Mouse (Mus musculus): ENCODE data around the gene Scn1b. TPM values are rescaled to one million over a fixed set of nuclear protein-coding genes. Genes with fewer than 3 reads are reported as not detected.

Gene Scn1b
- polyA plus RNA-seq, 1 experiment from 2014 or later: 0.80 TPM

DNA sequence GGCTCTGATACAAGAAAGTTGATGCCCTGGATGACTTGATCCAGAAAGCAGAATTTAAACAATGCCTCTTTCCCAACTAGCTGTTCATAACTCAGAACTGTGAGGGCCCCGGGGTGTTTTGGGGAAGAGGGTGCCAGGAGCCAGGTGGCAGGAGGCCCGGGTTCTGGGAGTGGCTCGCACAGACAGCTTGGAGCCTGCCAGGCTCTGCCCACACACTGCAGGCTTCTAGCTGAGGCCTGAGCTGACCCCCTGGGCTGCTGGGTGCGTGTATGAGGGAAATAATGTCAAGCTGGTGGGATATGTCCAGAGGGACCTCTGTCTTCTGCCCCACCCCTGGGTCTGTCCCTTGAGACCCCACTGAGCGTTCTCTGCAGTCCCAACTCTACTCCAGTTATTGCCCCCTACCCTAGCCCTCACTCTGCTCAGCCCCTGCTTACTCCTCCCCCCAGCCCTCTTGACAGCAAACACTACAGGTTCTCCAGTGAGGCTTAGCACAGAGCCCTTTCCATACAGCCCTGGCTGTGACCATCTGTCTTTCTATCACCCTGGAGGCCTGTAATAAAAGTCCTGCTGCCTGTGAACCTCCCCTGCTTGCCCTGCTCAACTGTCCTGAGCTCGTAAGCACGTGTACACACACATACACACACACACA is 52.6 kb downstream of the Scn1b start:
- H3K36me3 ChIP-seq: no peaks in the 10 kb centered on the region
- no peaks in the 10 kb centered on the region for H3K27me3 ChIP-seq (ENCODE audit: low read depth, poor library complexity, severe bottlenecking)
- H3K4me3 ChIP-seq: no peak overlapping the region
- 79% methylated on average over 7 of the region's 7 CpGs for WGBS
- H3K4me1 ChIP-seq: peaks cover 9% of the 10 kb centered on the region
- no peak for DNase-seq (ENCODE audit: low spot score)
- H3K27ac ChIP-seq (replicated peaks): no peak overlapping the region
- no peaks in the 10 kb centered on the region for H3K9me3 ChIP-seq (replicated peaks)

- H3K27ac ChIP-seq (replicated peaks): no peak overlapping the region
- H3K4me1 ChIP-seq: peaks cover 9% of the 10 kb centered on the region
- no peaks in the 10 kb centered on the region for H3K27me3 ChIP-seq (ENCODE audit: low read depth, poor library complexity, severe bottlenecking)
Measured at GRCm38 (mm10) chr7:31073546-31073945, 53.3 kb downstream of the Scn1b start.

GRCm38 (mm10) chr7:31072326-31072725 is 54.5 kb downstream of the Scn1b start:
- Histone ChIP-seq H3K27ac (replicated peaks) (0 out of 2 replicates have a peak overlapping the region, but pooled peaks have one; percentile 17), H3K4me1 (peaks cover 6% of the 10 kb centered on the region), H3K27me3 (ENCODE audit: low read depth, poor library complexity, severe bottlenecking) (no peaks in the 10 kb centered on the region), H3K4me3 (no peak overlapping the region), H3K9me3 (replicated peaks) (no peaks in the 10 kb centered on the region), H3K36me3 (no peaks in the 10 kb centered on the region)
- WGBS: 66% methylated on average over 9 of the region's 9 CpGs
- no peak for DNase-seq (ENCODE audit: low spot score)

More at GRCm38 (mm10) chr7:31073546-31073945, 53.3 kb downstream of the Scn1b start:
- no peaks in the 10 kb centered on the region for H3K36me3 ChIP-seq
- no peaks in the 10 kb centered on the region for H3K9me3 ChIP-seq (replicated peaks)
- DNase-seq (ENCODE audit: low spot score): no peak
- no peak overlapping the region for H3K4me3 ChIP-seq

DNA sequence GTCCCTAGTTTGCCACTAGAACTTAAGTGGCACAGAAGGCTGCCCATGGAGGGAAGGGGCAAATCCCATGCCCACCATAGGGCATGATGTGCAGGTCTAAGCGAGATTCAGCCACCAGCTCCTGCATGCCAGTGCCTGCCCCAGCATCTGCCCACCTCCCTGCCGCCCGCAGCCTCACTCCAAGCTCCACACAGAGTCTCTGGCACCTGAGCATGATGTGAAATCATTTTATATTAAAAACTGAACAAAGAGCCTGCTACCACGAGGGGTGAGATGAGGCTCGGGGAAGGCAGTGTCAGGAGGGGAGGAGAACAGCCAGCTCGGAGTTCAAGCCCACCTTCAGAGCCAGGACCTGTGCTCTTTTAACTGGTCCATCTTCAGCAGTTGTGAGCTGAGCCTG is 56.5 kb downstream of the Scn1b start:
- WGBS: 85% methylated on average over 6 of the region's 6 CpGs
- DNase-seq (ENCODE audit: low spot score): no peak
- Histone ChIP-seq H3K27ac (replicated peaks) (no peak overlapping the region), H3K9me3 (replicated peaks) (no peaks in the 10 kb centered on the region), H3K4me3 (no peak overlapping the region), H3K27me3 (ENCODE audit: low read depth, poor library complexity, severe bottlenecking) (no peaks in the 10 kb centered on the region), H3K4me1 (peaks cover 6% of the 10 kb centered on the region), H3K36me3 (no peaks in the 10 kb centered on the region)

DNA sequence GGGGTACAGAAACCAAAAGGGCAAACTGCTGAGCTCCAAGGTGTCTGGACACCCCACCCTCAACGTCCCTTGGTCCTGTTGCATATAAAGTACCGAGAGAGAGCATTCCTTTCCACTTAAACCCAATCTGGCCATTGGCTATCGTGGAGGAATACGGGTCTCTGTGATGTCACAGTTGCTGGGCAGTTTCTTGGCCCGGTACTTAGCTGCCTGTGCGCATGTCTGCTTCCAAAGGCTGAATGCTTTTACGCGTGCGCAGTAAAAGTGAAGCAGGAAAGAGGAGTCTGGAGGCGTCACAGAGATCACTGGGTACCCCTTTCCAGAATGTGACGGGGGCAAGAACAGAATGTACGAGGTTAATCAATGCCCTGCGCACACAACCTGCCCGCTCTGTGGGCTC is 57.3 kb downstream of the Scn1b start:
- H3K27me3 ChIP-seq (ENCODE audit: low read depth, poor library complexity, severe bottlenecking): no peaks in the 10 kb centered on the region
- 92% methylated on average over 14 of the region's 14 CpGs for WGBS
- DNase-seq (ENCODE audit: low spot score): no peak
- no peak overlapping the region for H3K27ac ChIP-seq (replicated peaks)
- no peaks in the 10 kb centered on the region for H3K9me3 ChIP-seq (replicated peaks)
- no peaks in the 10 kb centered on the region for H3K36me3 ChIP-seq
- peaks cover 6% of the 10 kb centered on the region for H3K4me1 ChIP-seq
- H3K4me3 ChIP-seq: no peak overlapping the region

GRCm38 (mm10) chr7:31067836-31068235 is 59.0 kb downstream of the Scn1b start:
- Histone ChIP-seq H3K4me3 (no peak overlapping the region), H3K4me1 (peaks cover 6% of the 10 kb centered on the region), H3K36me3 (no peaks in the 10 kb centered on the region), H3K27me3 (ENCODE audit: low read depth, poor library complexity, severe bottlenecking) (no peaks in the 10 kb centered on the region), H3K9me3 (replicated peaks) (no peaks in the 10 kb centered on the region), H3K27ac (replicated peaks) (0 out of 2 replicates have a peak overlapping the region, but pooled peaks have one; percentile 49)
- DNase-seq (ENCODE audit: low spot score): no peak
- 48% methylated on average over 5 of the region's 5 CpGs for WGBS

Other genes with a start within 250 kb of the Scn1b start
- gene Cd22, start 246.7 kb downstream of the Scn1b start, polyA plus RNA-seq (2016; fragmentation: Nextera tagmentation; extraction: Ambion mirVana): 0.02 TPM in 1 of 2 replicates, not detected in the other
- gene Mag, start 212.1 kb downstream of the Scn1b start, polyA plus RNA-seq (2016; fragmentation: Nextera tagmentation; extraction: Ambion mirVana): 0.22 and 0.52 TPM in 2 replicates
- gene Hamp2, start 202.3 kb downstream of the Scn1b start, polyA plus RNA-seq (2016; fragmentation: Nextera tagmentation; extraction: Ambion mirVana): not detected in 2 replicates
- gene Hamp, start 183.0 kb downstream of the Scn1b start, polyA plus RNA-seq (2016; fragmentation: Nextera tagmentation; extraction: Ambion mirVana): not detected in 2 replicates
- gene Usf2, start 170.2 kb downstream of the Scn1b start, polyA plus RNA-seq (2016; fragmentation: Nextera tagmentation; extraction: Ambion mirVana): 22.6 and 23.5 TPM in 2 replicates
- 22.0 and 25.3 TPM in 2 replicates for gene Lsr, start 153.5 kb downstream of the Scn1b start, polyA plus RNA-seq (2016; fragmentation: Nextera tagmentation; extraction: Ambion mirVana)
- 0.71 and 0.91 TPM in 2 replicates for gene Fam187b, start 153.2 kb downstream of the Scn1b start, polyA plus RNA-seq (2016; fragmentation: Nextera tagmentation; extraction: Ambion mirVana)
- gene Fxyd5, start 84.5 kb downstream of the Scn1b start, polyA plus RNA-seq (2016; fragmentation: Nextera tagmentation; extraction: Ambion mirVana): 10.2 and 10.8 TPM in 2 replicates
- 0.70 and 2.8 TPM in 2 replicates for gene Fxyd7, start 75.5 kb downstream of the Scn1b start, polyA plus RNA-seq (2016; fragmentation: Nextera tagmentation; extraction: Ambion mirVana)
- 3.5 and 6.8 TPM in 2 replicates for gene Fxyd1, start 69.8 kb downstream of the Scn1b start, polyA plus RNA-seq (2016; fragmentation: Nextera tagmentation; extraction: Ambion mirVana)
- gene Lgi4, start 67.7 kb downstream of the Scn1b start, polyA plus RNA-seq (2016; fragmentation: Nextera tagmentation; extraction: Ambion mirVana): 1.1 and 1.2 TPM in 2 replicates
- gene Fxyd3, start 50.3 kb downstream of the Scn1b start, polyA plus RNA-seq (2016; fragmentation: Nextera tagmentation; extraction: Ambion mirVana): 3.0 and 3.4 TPM in 2 replicates
- 1.00 and 1.5 TPM in 2 replicates for gene Hpn, start 11.7 kb downstream of the Scn1b start, polyA plus RNA-seq (2016; fragmentation: Nextera tagmentation; extraction: Ambion mirVana)
- 90.0 and 120 TPM in 2 replicates for gene Gramd1a, start 28.9 kb upstream of the Scn1b start, polyA plus RNA-seq (2016; fragmentation: Nextera tagmentation; extraction: Ambion mirVana)
- not detected in 2 replicates for gene Scgb2b2, start 163.5 kb upstream of the Scn1b start, polyA plus RNA-seq (2016; fragmentation: Nextera tagmentation; extraction: Ambion mirVana)
- gene Scgb1b2, start 164.8 kb upstream of the Scn1b start, polyA plus RNA-seq (2016; fragmentation: Nextera tagmentation; extraction: Ambion mirVana): not detected in 2 replicates
- not detected in 2 replicates for gene Scgb2b3, start 235.1 kb upstream of the Scn1b start, polyA plus RNA-seq (2016; fragmentation: Nextera tagmentation; extraction: Ambion mirVana)
- gene Scgb1b3, start 248.6 kb upstream of the Scn1b start, polyA plus RNA-seq (2016; fragmentation: Nextera tagmentation; extraction: Ambion mirVana): not detected in 2 replicates

All from midbrain, embryonic 10.5 days (tissue).